Mouse (Mus musculus): ENCODE results near the gene Vim. TPM values are rescaled to one million over a fixed set of nuclear protein-coding genes. Genes with fewer than 3 reads are reported as not detected.
"Not testable (repeated sequence)": the region's sequence is repeated elsewhere in the genome, so short reads cannot be mapped to it uniquely, and the experiment has no call there.

Vim gene
- polyA plus RNA-seq, 1 experiment from 2014 or later, result 590 TPM

DNA sequence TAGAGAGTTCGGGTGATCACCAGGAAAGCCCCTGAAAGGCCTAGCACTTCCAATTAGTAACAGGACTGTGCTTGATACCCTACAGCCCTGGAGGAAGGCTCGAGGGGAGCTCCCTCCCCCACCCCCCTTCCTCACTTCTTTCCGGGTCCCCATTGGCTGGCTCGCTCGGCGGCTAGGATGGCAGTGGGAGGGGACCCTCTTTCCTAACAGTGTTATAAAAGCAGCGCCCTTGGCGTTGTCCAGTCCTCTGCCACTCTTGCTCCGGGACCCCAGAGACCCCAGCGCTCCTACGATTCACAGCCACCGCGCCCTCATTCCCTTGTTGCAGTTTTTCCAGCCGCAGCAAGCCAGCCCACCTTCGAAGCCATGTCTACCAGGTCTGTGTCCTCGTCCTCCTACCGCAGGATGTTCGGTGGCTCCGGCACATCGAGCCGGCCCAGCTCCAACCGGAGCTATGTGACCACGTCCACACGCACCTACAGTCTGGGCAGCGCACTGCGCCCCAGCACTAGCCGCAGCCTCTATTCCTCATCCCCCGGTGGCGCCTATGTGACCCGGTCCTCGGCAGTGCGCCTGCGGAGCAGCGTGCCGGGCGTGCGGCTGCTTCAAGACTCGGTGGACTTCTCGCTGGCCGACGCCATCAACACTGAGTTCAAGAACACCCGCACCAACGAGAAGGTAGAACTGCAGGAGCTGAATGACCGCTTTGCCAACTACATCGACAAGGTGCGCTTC, 506 bp downstream of the Vim start:
- WGBS, result under 1% methylated on average over 46 of the region's 46 CpGs
- peak; percentile 94 for DNase-seq (ENCODE audit: low spot score)

GRCm38 (mm10) chr2:13574801-13575150, 1.0 kb downstream of the Vim start:
- H3K27me3 ChIP-seq (ENCODE audit: insufficient read depth, poor library complexity, severe bottlenecking), result no peaks in the 10 kb centered on the region
- DNase-seq (ENCODE audit: low spot score), result peak; percentile 83
- peak overlapping the region; percentile 94 for H3K27ac ChIP-seq
- peak overlapping the region; percentile 80 for H3K4me3 ChIP-seq
- H3K36me3 ChIP-seq, result peaks cover 36% of the 10 kb centered on the region
- H3K9me3 ChIP-seq, result no peaks in the 10 kb centered on the region
- WGBS, result under 1% methylated on average over 21 of the region's 21 CpGs
- H3K4me1 ChIP-seq, result peaks cover 18% of the 10 kb centered on the region

More for the DNA sequence above, 506 bp downstream of the Vim start:
- Histone ChIP-seq H3K9me3 (no peaks in the 10 kb centered on the region), H3K27ac (peak overlapping the region; percentile 94), H3K4me3 (peak overlapping the region; percentile 80), H3K27me3 (ENCODE audit: insufficient read depth, poor library complexity, severe bottlenecking) (no peaks in the 10 kb centered on the region), H3K36me3 (peaks cover 31% of the 10 kb centered on the region), H3K4me1 (peaks cover 18% of the 10 kb centered on the region)

- WGBS, result 1% methylated on average over 13 of the region's 13 CpGs
- Histone ChIP-seq H3K27ac (peak overlapping the region; percentile 94), H3K4me1 (peaks cover 18% of the 10 kb centered on the region), H3K36me3 (peaks cover 42% of the 10 kb centered on the region), H3K9me3 (no peaks in the 10 kb centered on the region), H3K4me3 (peak overlapping the region; percentile 80), H3K27me3 (ENCODE audit: insufficient read depth, poor library complexity, severe bottlenecking) (no peaks in the 10 kb centered on the region)
- DNase-seq (ENCODE audit: low spot score), result peak; percentile 80
Observed at GRCm38 (mm10) chr2:13575287-13575801, 1.6 kb downstream of the Vim start.

DNA sequence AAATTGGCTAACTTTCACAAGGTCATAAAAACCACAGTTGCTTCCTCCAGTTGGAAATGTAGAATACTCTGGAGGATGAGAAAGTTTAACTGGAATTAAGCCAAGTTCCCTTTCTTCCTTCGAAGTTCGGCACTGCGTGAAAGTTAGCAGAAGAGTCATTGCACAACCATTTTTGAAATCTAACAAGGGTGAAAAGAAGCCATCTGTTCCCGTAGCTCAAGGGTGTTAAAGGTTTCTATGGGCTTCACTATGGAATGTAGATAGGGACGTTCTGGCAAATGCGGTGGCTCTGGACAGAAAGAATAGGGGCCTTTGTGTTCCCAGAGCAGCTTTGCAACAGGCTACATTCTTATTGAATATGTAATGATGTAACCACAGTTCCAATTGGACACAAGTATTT, 2.2 kb downstream of the Vim start:
- Histone ChIP-seq H3K4me1 (peaks cover 18% of the 10 kb centered on the region), H3K36me3 (peaks cover 48% of the 10 kb centered on the region), H3K9me3 (no peaks in the 10 kb centered on the region), H3K27ac (peak overlapping the region; percentile 94), H3K4me3 (peak overlapping the region; percentile 80), H3K27me3 (ENCODE audit: insufficient read depth, poor library complexity, severe bottlenecking) (no peaks in the 10 kb centered on the region)
- DNase-seq (ENCODE audit: low spot score), result no peak
- 34% methylated on average over 6 of the region's 6 CpGs for WGBS

DNA sequence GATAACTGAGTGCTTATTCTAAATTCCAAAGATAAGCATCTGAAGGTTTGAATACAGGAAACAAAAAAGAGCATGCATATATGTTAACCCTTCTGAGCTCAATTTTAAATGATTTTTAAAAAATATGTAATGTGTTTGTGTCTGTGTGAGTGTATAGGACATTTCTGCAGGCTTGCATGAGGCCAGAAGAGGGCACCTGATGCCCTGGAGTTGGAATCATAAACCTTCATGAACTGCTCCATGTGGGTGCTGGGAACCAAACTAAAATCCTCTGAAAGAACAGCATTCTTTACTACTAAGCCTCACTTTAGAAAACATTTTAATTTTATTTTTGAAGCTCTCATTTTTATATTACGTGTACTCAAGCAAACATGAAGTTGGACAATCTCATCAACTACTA, 3.7 kb downstream of the Vim start:
- WGBS, result 91% methylated on average over 1 of the region's 1 CpGs
- Histone ChIP-seq H3K9me3 (no peaks in the 10 kb centered on the region), H3K27ac (no peak overlapping the region), H3K27me3 (ENCODE audit: insufficient read depth, poor library complexity, severe bottlenecking) (no peaks in the 10 kb centered on the region), H3K4me3 (peak overlapping the region; percentile 80), H3K36me3 (peaks cover 62% of the 10 kb centered on the region), H3K4me1 (peaks cover 12% of the 10 kb centered on the region)
- no peak for DNase-seq (ENCODE audit: low spot score)

GRCm38 (mm10) chr2:13578473-13579152, 4.9 kb downstream of the Vim start:
- H3K4me3 ChIP-seq, result no peak overlapping the region
- no peaks in the 10 kb centered on the region for H3K27me3 ChIP-seq (ENCODE audit: insufficient read depth, poor library complexity, severe bottlenecking)
- no peak overlapping the region for H3K27ac ChIP-seq
- peaks cover 73% of the 10 kb centered on the region for H3K36me3 ChIP-seq
- WGBS, result 78% methylated on average over 14 of the region's 14 CpGs
- DNase-seq (ENCODE audit: low spot score), result no peak
- peaks cover 7% of the 10 kb centered on the region for H3K4me1 ChIP-seq
- no peaks in the 10 kb centered on the region for H3K9me3 ChIP-seq

DNA sequence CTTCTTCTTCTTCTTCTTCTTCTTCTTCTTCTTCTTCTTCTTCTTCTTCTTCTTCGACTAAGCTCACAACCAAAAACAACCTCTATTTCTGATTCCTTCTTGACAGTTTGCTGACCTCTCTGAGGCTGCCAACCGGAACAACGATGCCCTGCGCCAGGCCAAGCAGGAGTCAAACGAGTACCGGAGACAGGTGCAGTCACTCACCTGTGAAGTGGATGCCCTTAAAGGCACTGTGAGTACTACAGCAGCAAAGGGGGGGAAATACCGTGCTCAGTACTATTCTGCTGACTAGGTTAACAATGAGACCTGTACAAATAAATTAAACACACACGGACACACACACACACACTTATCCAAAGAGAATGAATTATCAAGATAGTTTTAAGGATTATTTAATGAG, 5.6 kb downstream of the Vim start:
- Histone ChIP-seq H3K9me3 (no peaks in the 10 kb centered on the region), H3K36me3 (peaks cover 73% of the 10 kb centered on the region), H3K27ac (no peak overlapping the region), H3K27me3 (ENCODE audit: insufficient read depth, poor library complexity, severe bottlenecking) (no peaks in the 10 kb centered on the region), H3K4me1 (peaks cover 7% of the 10 kb centered on the region), H3K4me3 (no peak overlapping the region)
- 89% methylated on average over 8 of the region's 8 CpGs for WGBS
- no peak for DNase-seq (ENCODE audit: low spot score)

GRCm38 (mm10) chr2:13579991-13580390, 6.3 kb downstream of the Vim start:
- Histone ChIP-seq H3K27me3 (ENCODE audit: insufficient read depth, poor library complexity, severe bottlenecking) (no peaks in the 10 kb centered on the region), H3K4me3 (no peak overlapping the region), H3K36me3 (peaks cover 73% of the 10 kb centered on the region), H3K4me1 (peaks cover 7% of the 10 kb centered on the region), H3K27ac (no peak overlapping the region), H3K9me3 (no peaks in the 10 kb centered on the region)
- no peak for DNase-seq (ENCODE audit: low spot score)
- WGBS, result 60% methylated on average over 11 of the region's 11 CpGs

- no peak for DNase-seq (ENCODE audit: low spot score)
- Histone ChIP-seq H3K27me3 (ENCODE audit: insufficient read depth, poor library complexity, severe bottlenecking) (no peaks in the 10 kb centered on the region), H3K9me3 (no peaks in the 10 kb centered on the region), H3K27ac (no peak overlapping the region), H3K4me1 (no peaks in the 10 kb centered on the region), H3K36me3 (peaks cover 60% of the 10 kb centered on the region), H3K4me3 (no peak overlapping the region)
- 78% methylated on average over 3 of the region's 3 CpGs for WGBS
Observed at GRCm38 (mm10) chr2:13582184-13582583, 8.5 kb downstream of the Vim start.

DNA sequence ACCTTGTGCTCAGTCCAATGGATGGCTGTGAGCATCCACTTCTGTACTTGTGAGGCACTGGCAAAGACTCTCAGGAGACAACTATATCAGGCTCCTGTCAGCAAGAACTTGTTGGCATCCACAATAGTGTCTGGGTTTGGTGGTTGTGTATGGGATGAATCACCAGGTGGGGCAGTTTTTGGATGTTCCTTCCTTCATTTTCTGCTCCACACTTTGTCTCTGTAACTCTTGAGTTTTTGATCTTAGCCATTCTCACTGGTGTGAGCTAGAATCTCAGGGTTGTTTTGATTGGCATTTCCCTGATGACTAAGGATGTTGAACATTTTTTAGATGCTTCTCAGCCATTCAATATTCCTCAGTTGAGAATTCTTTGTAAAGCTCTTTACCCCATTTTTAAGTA, 10.0 kb downstream of the Vim start:
- H3K4me1 ChIP-seq, result not testable (repeated sequence)

GRCm38 (mm10) chr2:13593328-13593727, 19.6 kb downstream of the Vim start:
- H3K4me3 ChIP-seq, result no peak overlapping the region
- H3K27me3 ChIP-seq (ENCODE audit: insufficient read depth, poor library complexity, severe bottlenecking), result no peaks in the 10 kb centered on the region
- DNase-seq (ENCODE audit: low spot score), result no peak
- no peak overlapping the region for H3K27ac ChIP-seq
- no peaks in the 10 kb centered on the region for H3K4me1 ChIP-seq
- 70% methylated on average over 4 of the region's 4 CpGs for WGBS
- H3K36me3 ChIP-seq, result no peaks in the 10 kb centered on the region
- no peaks in the 10 kb centered on the region for H3K9me3 ChIP-seq

More for the DNA sequence above, 10.0 kb downstream of the Vim start:
- H3K4me3 ChIP-seq; H3K9me3 ChIP-seq; DNase-seq (ENCODE audit: low spot score); H3K27me3 ChIP-seq (ENCODE audit: insufficient read depth, poor library complexity, severe bottlenecking); H3K27ac ChIP-seq: not testable (repeated sequence)
- H3K36me3 ChIP-seq, result peaks cover 47% of the 10 kb centered on the region

GRCm38 (mm10) chr2:13596965-13597656, 23.4 kb downstream of the Vim start:
- no peak for DNase-seq (ENCODE audit: low spot score)
- Histone ChIP-seq H3K27me3 (ENCODE audit: insufficient read depth, poor library complexity, severe bottlenecking) (no peaks in the 10 kb centered on the region), H3K4me1 (no peaks in the 10 kb centered on the region), H3K4me3 (no peak overlapping the region), H3K27ac (no peak overlapping the region), H3K9me3 (no peaks in the 10 kb centered on the region), H3K36me3 (no peaks in the 10 kb centered on the region)
- WGBS, result 73% methylated on average over 1 of the region's 1 CpGs

- no peak for DNase-seq (ENCODE audit: low spot score)
- Histone ChIP-seq H3K4me1 (no peaks in the 10 kb centered on the region), H3K4me3 (no peak overlapping the region), H3K9me3 (no peaks in the 10 kb centered on the region), H3K27me3 (ENCODE audit: insufficient read depth, poor library complexity, severe bottlenecking) (no peaks in the 10 kb centered on the region), H3K27ac (no peak overlapping the region), H3K36me3 (no peaks in the 10 kb centered on the region)
- 60% methylated on average over 5 of the region's 5 CpGs for WGBS
Observed at GRCm38 (mm10) chr2:13598166-13598565, 24.4 kb downstream of the Vim start.
